Comparison of ENCODE assay signal across 28 mouse cellular contexts in genomic region chr16:90569826-90570225, GRCm38 (mm10).
DNase-seq lines count a peak whose midpoint lies in the region; TF ChIP-seq lines count a peak whose summit lies in the region.
"Had no signal": no experiment of that assay in that cellular context is flagged by ENCODE, and none has a peak within 500 bp of the region (broad histone marks: within the 10 kb centered on the region; RNA-seq: fewer than 3 reads in every experiment).

No protein-coding gene starts in this region.

- H3K27ac ChIP-seq in cerebellum, adult 2 months (ENCODE audit: insufficient read depth, low read length): peak overlapping the region; percentile 34
- no peak overlapping the region for H3K27ac ChIP-seq in kidney, adult 2 months (ENCODE audit: insufficient read depth, low read depth, low read length)
- no peak overlapping the region for H3K27ac ChIP-seq in embryonic facial prominence, embryonic 10.5 days (replicated peaks)
- H3K27ac ChIP-seq: embryonic facial prominence, embryonic 12.5 days; forebrain, embryonic 10.5 days; forebrain, embryonic 15.5 days; gastrocnemius, adult 2 months; heart, adult 2 months; hindbrain, embryonic 13.5 days; limb, embryonic 13.5 days; liver, embryonic 12.5 days; midbrain, embryonic 12.5 days; neural tube, embryonic 12.5 days had no signal

- peak; percentile 16 for DNase-seq in right cerebral cortex, adult 18-20 months
- no peak for DNase-seq in right cerebral cortex, postnatal 4 days
- peak; percentile 56 to 82 for DNase-seq in cerebellum, adult 2 months
- peak; percentile 69 to 76 for DNase-seq in cerebellum, postnatal 14 days
- DNase-seq in kidney, adult 2 months: no peak
- no peak for DNase-seq in liver
- no peak for DNase-seq in embryonic facial prominence, embryonic 10.5 days (ENCODE audit: low spot score)
- DNase-seq: adrenal gland, postnatal 25 days; gastrocnemius, adult 2 months; heart, adult 2 months; heart, postnatal 4 days; kidney, adult 11 months; kidney, postnatal 36 days; layer of hippocampus, postnatal 36 days; liver, postnatal 0 days; lung, postnatal 4 days; thymus, postnatal 4 days had no signal

- peaks cover 11% of the 10 kb centered on the region for H3K4me1 ChIP-seq in cerebellum, adult 2 months (ENCODE audit: control insufficient read depth, insufficient read depth, low read length)
- no peaks in the 10 kb centered on the region for H3K4me1 ChIP-seq in kidney, adult 2 months (ENCODE audit: control insufficient read depth, insufficient read depth, low read length)
- no peaks in the 10 kb centered on the region for H3K4me1 ChIP-seq in embryonic facial prominence, embryonic 10.5 days
- H3K4me1 ChIP-seq: embryonic facial prominence, embryonic 12.5 days; forebrain, embryonic 10.5 days; forebrain, embryonic 15.5 days; heart, embryonic 12.5 days; limb, embryonic 13.5 days; liver, embryonic 12.5 days; megakaryocyte, embryonic 14.5 days; midbrain, embryonic 12.5 days; neural tube, embryonic 12.5 days had no signal

- H3K27me3 ChIP-seq in cerebellum, adult 2 months (ENCODE audit: control insufficient read depth, insufficient read depth, low read length): no peaks in the 10 kb centered on the region
- H3K27me3 ChIP-seq in kidney, adult 2 months (replicated peaks; ENCODE audit: control insufficient read depth, insufficient read depth, low read length): no peaks in the 10 kb centered on the region
- H3K27me3 ChIP-seq in embryonic facial prominence, embryonic 10.5 days (replicated peaks; ENCODE audit: low read depth, poor library complexity, severe bottlenecking): no peaks in the 10 kb centered on the region
- H3K27me3 ChIP-seq: embryonic facial prominence, embryonic 12.5 days; forebrain, embryonic 15.5 days; heart, embryonic 12.5 days; hindbrain, embryonic 13.5 days; limb, embryonic 13.5 days; liver, embryonic 12.5 days; megakaryocyte, embryonic 14.5 days; midbrain, embryonic 12.5 days; neural tube, embryonic 12.5 days had no signal

- no peak for TF ChIP-seq POLR2A in cerebellum, adult 2 months (IDR thresholded peaks at IDR 0.05; ENCODE audit: borderline replicate concordance, insufficient read depth, low read length)
- TF ChIP-seq POLR2A in kidney, adult 2 months (IDR thresholded peaks at IDR 0.05; ENCODE audit: low read depth, low read length): no peak

- 6% methylated on average over 1 of the region's 1 CpGs for WGBS in cerebellum, adult 2 months
- 95% methylated on average over 1 of the region's 1 CpGs for WGBS in kidney, adult 2 months
- 88% methylated on average over 1 of the region's 1 CpGs for WGBS in embryonic facial prominence, embryonic 10.5 days

- H3K9me3 ChIP-seq in embryonic facial prominence, embryonic 10.5 days: no peaks in the 10 kb centered on the region
- H3K9me3 ChIP-seq: embryonic facial prominence, embryonic 12.5 days; forebrain, embryonic 10.5 days; forebrain, embryonic 15.5 days; hindbrain, embryonic 13.5 days; limb, embryonic 13.5 days; liver, embryonic 12.5 days; midbrain, embryonic 12.5 days; neural tube, embryonic 12.5 days had no signal

- H3K36me3 ChIP-seq in kidney, adult 2 months (ENCODE audit: control insufficient read depth, insufficient read depth, low read length): no peaks in the 10 kb centered on the region
- no peaks in the 10 kb centered on the region for H3K36me3 ChIP-seq in embryonic facial prominence, embryonic 10.5 days (replicated peaks)
- H3K36me3 ChIP-seq: embryonic facial prominence, embryonic 12.5 days; forebrain, embryonic 10.5 days; forebrain, embryonic 15.5 days; heart, embryonic 12.5 days; hindbrain, embryonic 13.5 days; limb, embryonic 13.5 days; liver, embryonic 12.5 days; midbrain, embryonic 12.5 days; neural tube, embryonic 12.5 days had no signal

- TF ChIP-seq CTCF in cerebellum, adult 2 months (IDR thresholded peaks at IDR 0.05; ENCODE audit: borderline replicate concordance, insufficient read depth, low read depth, low read length): no peak
- no peak for TF ChIP-seq CTCF in kidney, adult 2 months (conservative IDR thresholded peaks at IDR 0.05; ENCODE audit: insufficient read depth, insufficient read length, low read depth, low read length)

- H3K4me3 ChIP-seq in cerebellum, adult 2 months (replicated peaks; ENCODE audit: insufficient read depth, low read depth, low read length): no peak overlapping the region
- H3K4me3 ChIP-seq in kidney, adult 2 months (ENCODE audit: insufficient read depth, low read depth, low read length): no peak overlapping the region
- H3K4me3 ChIP-seq in embryonic facial prominence, embryonic 10.5 days: no peak overlapping the region
- H3K4me3 ChIP-seq: embryonic facial prominence, embryonic 12.5 days; forebrain, embryonic 10.5 days; forebrain, embryonic 15.5 days; gastrocnemius, adult 2 months; heart, adult 2 months; heart, embryonic 12.5 days; hindbrain, embryonic 13.5 days; limb, embryonic 13.5 days; liver, embryonic 12.5 days; megakaryocyte, embryonic 14.5 days; midbrain, embryonic 12.5 days; myocyte; neural tube, embryonic 12.5 days had no signal

Comparison
In these comparisons a context has a peak if more than half of its experiments do, and no peak if none do; other contexts are left out.
1. DNase-seq: peak in right cerebral cortex, adult 18-20 months (single experiment), cerebellum, adult 2 months (2 of 2) and cerebellum, postnatal 14 days (2 of 2); none in right cerebral cortex, postnatal 4 days (single experiment), kidney, adult 2 months (single experiment), liver (single experiment) and embryonic facial prominence, embryonic 10.5 days (single experiment).